Mouse (Mus musculus) liver, postnatal 0 days (tissue): ENCODE results near the gene Mapk11. TPM values are rescaled to one million over a fixed set of nuclear protein-coding genes. Genes with fewer than 3 reads are reported as not detected.
A peak's percentile ranks its signal among the peaks of the same experiment; 100 is the strongest.

Experiments
- ATAC-seq: fragments of 200-750 bp; cut with Nextera tagmentation; 2 replicates; pipeline ENCODE4 v1.8.0; 2017; ENCODE audit warnings: mild to moderate bottlenecking, moderate library complexity
- DNase-seq: peaks from one replicate; pipeline ENCODE4 v3.0.0-alpha.2; 2016
- H3K27ac ChIP-seq: fragments of 300-500 bp; sonication (generic); 2 replicates; pipeline ENCODE4 v1.5.1; 2014; ENCODE audit warnings: antibody characterized with exemption, moderate library complexity, mild to moderate bottlenecking, low read depth
- H3K27me3 ChIP-seq: fragments of 300-500 bp; sonication (generic); 2 replicates; pipeline ENCODE4 v1.6.1; 2014; ENCODE audit warnings: low read length, control low read depth, mixed read lengths; ENCODE audit not compliant: insufficient read depth
- H3K36me3 ChIP-seq: fragments of 300-500 bp; sonication (generic); replicated peaks from 2 replicates; pipeline ENCODE4 v1.6.1; 2014; ENCODE audit warnings: mild to moderate bottlenecking, control low read depth, low read length, moderate library complexity, mixed read lengths; ENCODE audit not compliant: insufficient read depth
- H3K4me1 ChIP-seq: fragments of 300-500 bp; sonication (generic); 2 replicates; pipeline ENCODE4 v1.6.1; 2014; ENCODE audit warnings: antibody characterized with exemption, mild to moderate bottlenecking, control low read depth; ENCODE audit not compliant: insufficient read depth
- H3K4me2 ChIP-seq: fragments of 300-500 bp; sonication (generic); 2 replicates; pipeline ENCODE4 v1.6.1; 2014; ENCODE audit warnings: low read depth, mild to moderate bottlenecking, low read length, moderate library complexity, mixed read lengths
- H3K4me3 ChIP-seq: fragments of 300-500 bp; sonication (generic); 2 replicates; pipeline ENCODE4 v1.5.1; 2014; ENCODE audit warnings: low read depth, low read length
- H3K9ac ChIP-seq: fragments of 300-500 bp; sonication (generic); replicated peaks from 2 replicates; pipeline ENCODE4 v1.6.1; 2014; ENCODE audit warnings: mild to moderate bottlenecking, moderate library complexity
- H3K9me3 ChIP-seq: fragments of 300-500 bp; sonication (generic); 2 replicates; pipeline ENCODE4 v1.6.1; 2016; ENCODE audit warnings: mild to moderate bottlenecking, control low read depth, low read length, mixed read lengths
- CTCF ChIP-seq: sonication (generic); IDR thresholded peaks from 2 replicates; pipeline ENCODE4 v1.5.1; 2016; ENCODE audit warnings: antibody characterized with exemption, low read depth
- EP300 ChIP-seq: IDR thresholded peaks from 2 replicates; pipeline ENCODE4 v1.6.1; 2016; ENCODE audit warnings: antibody characterized with exemption, low read depth, mild to moderate bottlenecking
- WGBS: fragments of 180-500 bp; shearing (Covaris S2); extraction: QIAGEN DNeasy Blood & Tissue Kit; methylation state at CpG from one replicate; pipeline ENCODE4 v1.1.7; 2014; ENCODE audit not compliant: insufficient replicate concordance; 5-methylcytosine and 5-hydroxymethylcytosine counted together
- polyA plus RNA-seq: library from polyadenylated mRNA; unstranded; fragments of >200 nt; fragmentation: Nextera tagmentation; extraction: Ambion mirVana; gene quantifications from 2 replicates; pipeline ENCODE4 v1.2.1, GENCODE M21; 2015

The Mapk11 gene
- polyA plus RNA-seq, 1 experiment from 2014 or later = 0.81 TPM

GRCm38 (mm10) chr15:89184141-89184936, 34.9 kb upstream of the Mapk11 start:
- DNase-seq (no peak), ATAC-seq (no peak)
- Histone ChIP-seq H3K4me2 (no peak overlapping the region), H3K27ac (no peak overlapping the region), H3K9me3 (no peaks in the 10 kb centered on the region), H3K4me1 (peaks cover 15% of the 10 kb centered on the region), H3K36me3 (no peaks in the 10 kb centered on the region), H3K4me3 (no peak overlapping the region), H3K27me3 (peaks cover 19% of the 10 kb centered on the region), H3K9ac (no peak overlapping the region)
- 71% methylated on average over 5 of the region's 5 CpGs for WGBS
- TF ChIP-seq EP300 (no peak), CTCF (no peak)

GRCm38 (mm10) chr15:89182842-89183241, 33.4 kb upstream of the Mapk11 start:
- H3K9me3 ChIP-seq = no peaks in the 10 kb centered on the region
- DNase-seq = no peak
- ATAC-seq = no peak
- H3K27me3 ChIP-seq = peaks cover 19% of the 10 kb centered on the region
- H3K4me3 ChIP-seq = no peak overlapping the region
- no peak overlapping the region for H3K9ac ChIP-seq
- H3K27ac ChIP-seq = no peak overlapping the region
- H3K36me3 ChIP-seq = no peaks in the 10 kb centered on the region
- TF ChIP-seq CTCF (no peak), EP300 (no peak)
- 73% methylated on average over 5 of the region's 5 CpGs for WGBS
- no peak overlapping the region for H3K4me2 ChIP-seq
- peaks cover 29% of the 10 kb centered on the region for H3K4me1 ChIP-seq

GRCm38 (mm10) chr15:89182328-89182741, 32.9 kb upstream of the Mapk11 start:
- peaks cover 34% of the 10 kb centered on the region for H3K4me1 ChIP-seq
- H3K27me3 ChIP-seq = peaks cover 19% of the 10 kb centered on the region
- no peak overlapping the region for H3K9ac ChIP-seq
- H3K4me2 ChIP-seq = no peak overlapping the region
- 0 out of 2 replicates have a peak overlapping the region, but pooled peaks have one; percentile 35 for H3K27ac ChIP-seq
- DNase-seq (no peak), ATAC-seq (no peak)
- 30% methylated on average over 6 of the region's 6 CpGs for WGBS
- no peaks in the 10 kb centered on the region for H3K36me3 ChIP-seq
- TF ChIP-seq EP300 (no peak), CTCF (peak; percentile 27; the same call in 1 of the 2 replicates)
- H3K9me3 ChIP-seq = no peaks in the 10 kb centered on the region
- no peak overlapping the region for H3K4me3 ChIP-seq

- no peak overlapping the region for H3K4me2 ChIP-seq
- no peaks in the 10 kb centered on the region for H3K36me3 ChIP-seq
- H3K4me1 ChIP-seq = peaks cover 40% of the 10 kb centered on the region
- peaks cover 19% of the 10 kb centered on the region for H3K27me3 ChIP-seq
- H3K27ac ChIP-seq = peak overlapping the region; percentile 98; the same call in 1 of the 2 replicates
- no peak overlapping the region for H3K9ac ChIP-seq
- 0 out of 2 replicates have a peak, but pooled peaks have one; percentile 26 for TF ChIP-seq CTCF
- TF ChIP-seq EP300 = no peak
- H3K4me3 ChIP-seq = no peak overlapping the region
- no peaks in the 10 kb centered on the region for H3K9me3 ChIP-seq
- DNase-seq = no peak
- ATAC-seq = no peak
- 45% methylated on average over 10 of the region's 10 CpGs for WGBS
Observed at GRCm38 (mm10) chr15:89181561-89182270, 32.3 kb upstream of the Mapk11 start.

- Histone ChIP-seq H3K9ac (peak within 1 kb of the TSS; percentile 74), H3K27ac (peak within 1 kb of the TSS; percentile 98), H3K36me3 (no peaks in the 10 kb centered on the region), H3K4me3 (peak within 1 kb of the TSS; percentile 71), H3K27me3 (peaks cover 19% of the 10 kb centered on the region), H3K4me1 (peaks cover 48% of the 10 kb centered on the region), H3K4me2 (peak within 1 kb of the TSS; percentile 81), H3K9me3 (no peaks in the 10 kb centered on the region)
- ATAC-seq (peak; percentile 75), DNase-seq (peak; percentile 79)
- under 1% methylated on average over 59 of the region's 72 CpGs for WGBS
- no peak for TF ChIP-seq EP300
- TF ChIP-seq CTCF = no peak
Observed at GRCm38 (mm10) chr15:89180571-89181229, 31.3 kb upstream of the Mapk11 start, which contains the start of gene Plxnb2. Plxnb2 (minus strand) TSS chr15:89180788.
